Mouse (Mus musculus) testis, adult 2 months (tissue): Measurements from ENCODE around the gene Slc25a20.
A peak's percentile ranks its signal among the peaks of the same experiment; 100 is the strongest.

Source experiments
- CTCF ChIP-seq: fragments of 200-500 bp; IDR thresholded peaks from 2 replicates; pipeline ENCODE4 v1.5.1; 2012; ENCODE audit warnings: low read depth, mild to moderate bottlenecking, inconsistent platforms, low read length, moderate library complexity; ENCODE audit not compliant: control insufficient read depth, insufficient read depth, insufficient replicate concordance
- POLR2A ChIP-seq: fragments of 200-500 bp; IDR thresholded peaks from 2 replicates; pipeline ENCODE4 v1.6.1; 2012; ENCODE audit warnings: low read depth, mild to moderate bottlenecking, inconsistent platforms, low read length, moderate library complexity; ENCODE audit not compliant: control insufficient read depth

GRCm38 (mm10) chr9:108661677-108662612 is at the start of gene Slc25a20:
- TF ChIP-seq CTCF (no peak), POLR2A (peak; percentile 35; the same call in 1 of the 2 replicates)
